Comparison of ENCODE assay signal across 8 mouse cellular contexts in genomic region chr19:5871683-5872082, GRCm38 (mm10). TPM values are rescaled to one million over a fixed set of nuclear protein-coding genes. Genes with fewer than 3 reads are reported as not detected.
DNase-seq lines count a peak whose midpoint lies in the region; ATAC-seq lines count a peak whose summit lies in the region.

No protein-coding gene starts in this region.

- no peaks in the 10 kb centered on the region for H3K9me3 ChIP-seq in heart, embryonic 12.5 days (replicated peaks)
- no peaks in the 10 kb centered on the region for H3K9me3 ChIP-seq in forebrain, embryonic 13.5 days (replicated peaks)
- H3K9me3 ChIP-seq in liver, embryonic 15.5 days (replicated peaks) = no peaks in the 10 kb centered on the region

- peak overlapping the region; percentile 60 for H3K9ac ChIP-seq in heart, embryonic 12.5 days
- H3K9ac ChIP-seq in forebrain, embryonic 13.5 days = 0 out of 2 replicates have a peak overlapping the region, but pooled peaks have one; percentile 22
- no peak overlapping the region for H3K9ac ChIP-seq in liver, embryonic 15.5 days

- DNase-seq in heart, adult 18-20 months = no peak
- peak; percentile 89 for DNase-seq in 416B (ENCODE audit: low read depth)
- DNase-seq in cerebellum, postnatal 25 days = no peak
- no peak for DNase-seq in right cerebral cortex, adult 18-20 months

- H3K27ac ChIP-seq in heart, embryonic 12.5 days (ENCODE audit: poor library complexity, severe bottlenecking) = peak overlapping the region; percentile 87
- peak overlapping the region; percentile 48 for H3K27ac ChIP-seq in forebrain, embryonic 13.5 days
- peak overlapping the region; percentile 48 for H3K27ac ChIP-seq in liver, embryonic 15.5 days (replicated peaks)

- H3K4me1 ChIP-seq in heart, embryonic 12.5 days (replicated peaks) = peaks cover 47% of the 10 kb centered on the region
- H3K4me1 ChIP-seq in forebrain, embryonic 13.5 days = peaks cover 34% of the 10 kb centered on the region
- H3K4me1 ChIP-seq in liver, embryonic 15.5 days (replicated peaks) = peaks cover 54% of the 10 kb centered on the region

- 34% methylated on average over 6 of the region's 6 CpGs for WGBS in heart, embryonic 12.5 days
- WGBS in forebrain, embryonic 13.5 days = 54% methylated on average over 6 of the region's 6 CpGs
- 35% methylated on average over 6 of the region's 6 CpGs for WGBS in liver, embryonic 15.5 days (ENCODE audit: insufficient replicate concordance)

- H3K36me3 ChIP-seq in heart, embryonic 12.5 days = peaks cover 49% of the 10 kb centered on the region
- H3K36me3 ChIP-seq in forebrain, embryonic 13.5 days (ENCODE audit: poor library complexity, severe bottlenecking) = peaks cover 45% of the 10 kb centered on the region
- peaks cover 38% of the 10 kb centered on the region for H3K36me3 ChIP-seq in liver, embryonic 15.5 days (replicated peaks)

- H3K4me2 ChIP-seq in heart, embryonic 12.5 days = peak overlapping the region; percentile 56
- H3K4me2 ChIP-seq in forebrain, embryonic 13.5 days = peak overlapping the region; percentile 3; the same call in 1 of the 2 replicates
- H3K4me2 ChIP-seq in liver, embryonic 15.5 days = peak overlapping the region; percentile 92

- no peak for ATAC-seq in heart, embryonic 12.5 days (ENCODE audit: insufficient number of reproducible peaks, low FRiP score)
- ATAC-seq in forebrain, embryonic 13.5 days = no peak
- no peak for ATAC-seq in liver, embryonic 15.5 days (ENCODE audit: insufficient read depth)
- ATAC-seq in cerebellum, adult (ENCODE audit: insufficient number of reproducible peaks, low FRiP score, low TSS enrichment) = no peak

- H3K27me3 ChIP-seq in heart, embryonic 12.5 days (replicated peaks) = no peaks in the 10 kb centered on the region
- H3K27me3 ChIP-seq in forebrain, embryonic 13.5 days = no peaks in the 10 kb centered on the region
- no peaks in the 10 kb centered on the region for H3K27me3 ChIP-seq in liver, embryonic 15.5 days

- 0 out of 2 replicates have a peak overlapping the region, but pooled peaks have one; percentile 9 for H3K4me3 ChIP-seq in heart, embryonic 12.5 days
- no peak overlapping the region for H3K4me3 ChIP-seq in forebrain, embryonic 13.5 days
- H3K4me3 ChIP-seq in liver, embryonic 15.5 days (replicated peaks) = no peak overlapping the region

RNA-seq across cellular contexts. Expression of gene Frmd8, which starts 3.4 kb away (rescaled TPM):
- 33.7 and 34.2 TPM in 2 replicates for polyA plus RNA-seq in heart, embryonic 12.5 days (2016; fragmentation: Nextera tagmentation; extraction: Ambion mirVana)
- 10 to 100 TPM in 1 of 2 experiments, 1 to 10 TPM in 1; 7.2 to 10.6 TPM for total RNA-seq in heart, adult 18-20 months (2021)
- 21.7 and 26.2 TPM in 2 replicates for polyA plus RNA-seq in forebrain, embryonic 13.5 days (2015; fragmentation: Nextera tagmentation; extraction: Ambion mirVana)
- polyA plus RNA-seq in liver, embryonic 15.5 days (2015; fragmentation: Nextera tagmentation; extraction: Ambion mirVana) = 12.9 and 13.1 TPM in 2 replicates

RNA-seq across cellular contexts. Expression of gene Slc25a45, which starts 5.9 kb away (rescaled TPM):
- polyA plus RNA-seq in heart, embryonic 12.5 days (2016; fragmentation: Nextera tagmentation; extraction: Ambion mirVana) = 3.5 and 3.9 TPM in 2 replicates
- total RNA-seq in heart, adult 18-20 months (2021) = 1 to 10 TPM; 2.6 to 2.8 TPM
- 1.2 and 1.4 TPM in 2 replicates for polyA plus RNA-seq in forebrain, embryonic 13.5 days (2015; fragmentation: Nextera tagmentation; extraction: Ambion mirVana)
- 7.1 and 7.9 TPM in 2 replicates for polyA plus RNA-seq in liver, embryonic 15.5 days (2015; fragmentation: Nextera tagmentation; extraction: Ambion mirVana)

RNA-seq across cellular contexts. Expression of gene Tigd3, which starts 22.3 kb away (rescaled TPM):
- 1.5 and 1.9 TPM in 2 replicates for polyA plus RNA-seq in heart, embryonic 12.5 days (2016; fragmentation: Nextera tagmentation; extraction: Ambion mirVana)
- total RNA-seq in heart, adult 18-20 months (2021) = under 1 TPM in 1 of 2 experiments, not detected in 1; 0.35 TPM
- 13.1 and 15.5 TPM in 2 replicates for polyA plus RNA-seq in forebrain, embryonic 13.5 days (2015; fragmentation: Nextera tagmentation; extraction: Ambion mirVana)
- 2.8 and 2.9 TPM in 2 replicates for polyA plus RNA-seq in liver, embryonic 15.5 days (2015; fragmentation: Nextera tagmentation; extraction: Ambion mirVana)

RNA-seq across cellular contexts. Expression of gene Dpf2, which starts 41.1 kb away (rescaled TPM):
- polyA plus RNA-seq in heart, embryonic 12.5 days (2016; fragmentation: Nextera tagmentation; extraction: Ambion mirVana) = 111 and 118 TPM in 2 replicates
- total RNA-seq in heart, adult 18-20 months (2021) = 10 to 100 TPM; 77.6 to 84.0 TPM
- polyA plus RNA-seq in forebrain, embryonic 13.5 days (2015; fragmentation: Nextera tagmentation; extraction: Ambion mirVana) = 147 and 169 TPM in 2 replicates
- polyA plus RNA-seq in liver, embryonic 15.5 days (2015; fragmentation: Nextera tagmentation; extraction: Ambion mirVana) = 52.7 and 59.4 TPM in 2 replicates

RNA-seq across cellular contexts. Expression of gene Cdc42ep2, which starts 52.9 kb away (rescaled TPM):
- polyA plus RNA-seq in heart, embryonic 12.5 days (2016; fragmentation: Nextera tagmentation; extraction: Ambion mirVana) = 6.5 and 7.3 TPM in 2 replicates
- total RNA-seq in heart, adult 18-20 months (2021) = 1 to 10 TPM; 6.6 to 9.0 TPM
- polyA plus RNA-seq in forebrain, embryonic 13.5 days (2015; fragmentation: Nextera tagmentation; extraction: Ambion mirVana) = 4.2 and 4.6 TPM in 2 replicates
- polyA plus RNA-seq in liver, embryonic 15.5 days (2015; fragmentation: Nextera tagmentation; extraction: Ambion mirVana) = 2.9 and 3.1 TPM in 2 replicates

Comparison
In these comparisons a context has a peak if more than half of its experiments do, and no peak if none do; other contexts are left out.
1. H3K4me2 ChIP-seq: peak in every context shown above with its lines; median percentile 92 in liver, embryonic 15.5 days; 56 in heart, embryonic 12.5 days; 3 in forebrain, embryonic 13.5 days.